Mouse (Mus musculus): ENCODE measurements around the gene Arid2. TPM values are rescaled to one million over a fixed set of nuclear protein-coding genes. Genes with fewer than 3 reads are reported as not detected.

Gene Arid2
- total and polyA plus RNA-seq, 2 experiments from 2014 or later = 11.2 to 38.4 TPM

- DNase-seq (ENCODE audit: low spot score) (peak; percentile 60), ATAC-seq (no peak; the same call in none of the 2 replicates)
- Histone ChIP-seq H3K4me1 (ENCODE audit: insufficient read depth, low read length) (peaks cover 9% of the 10 kb centered on the region; the same call in 1 of the 2 replicates), H3K4me3 (ENCODE audit: low read length) (peak overlapping the region; percentile 95), H3K27me3 (ENCODE audit: insufficient read depth, low read length) (no peaks in the 10 kb centered on the region), H3K36me3 (ENCODE audit: insufficient read depth, low read length) (no peaks in the 10 kb centered on the region), H3K4me2 (ENCODE audit: low read depth, low read length) (peak overlapping the region; percentile 71), H3K27ac (peak overlapping the region; percentile 100), H3K9me3 (ENCODE audit: low read length) (no peaks in the 10 kb centered on the region), H3K9ac (replicated peaks; ENCODE audit: low read length) (peak overlapping the region; percentile 100)
- no peak for TF ChIP-seq CTCF (IDR thresholded peaks at IDR 0.05; ENCODE audit: low read depth)
- WGBS = under 1% methylated on average over 66 of the region's 67 CpGs
Observed at GRCm38 (mm10) chr15:96284711-96285322, 2.5 kb upstream of the Arid2 start.

- under 1% methylated on average over 54 of the region's 64 CpGs for WGBS
Observed at GRCm38 (mm10) chr15:96285323-96286014, 1.8 kb upstream of the Arid2 start.

GRCm38 (mm10) chr15:96286015-96286934, 1.0 kb upstream of the Arid2 start:
- DNase-seq (ENCODE audit: low spot score) (peak; percentile 97), ATAC-seq (peak; percentile 87)
- Histone ChIP-seq H3K4me2 (ENCODE audit: low read depth, low read length) (peak overlapping the region; percentile 71), H3K27me3 (ENCODE audit: insufficient read depth, low read length) (no peaks in the 10 kb centered on the region), H3K36me3 (ENCODE audit: insufficient read depth, low read length) (no peaks in the 10 kb centered on the region), H3K27ac (peak overlapping the region; percentile 100), H3K9me3 (ENCODE audit: low read length) (no peaks in the 10 kb centered on the region), H3K9ac (replicated peaks; ENCODE audit: low read length) (peak overlapping the region; percentile 100), H3K4me3 (ENCODE audit: low read length) (peak overlapping the region; percentile 95), H3K4me1 (ENCODE audit: insufficient read depth, low read length) (peaks cover 7% of the 10 kb centered on the region; the same call in 1 of the 2 replicates)
- peak; percentile 49 for TF ChIP-seq CTCF (IDR thresholded peaks at IDR 0.05; ENCODE audit: low read depth)
- WGBS = under 1% methylated on average over 55 of the region's 72 CpGs

More at GRCm38 (mm10) chr15:96285323-96286014, 1.8 kb upstream of the Arid2 start:
- no peaks in the 10 kb centered on the region for H3K27me3 ChIP-seq (ENCODE audit: insufficient read depth, low read length)
- ATAC-seq (peak; percentile 84), DNase-seq (ENCODE audit: low spot score) (peak; percentile 96)
- H3K27ac ChIP-seq = peak overlapping the region; percentile 100
- no peak for TF ChIP-seq CTCF (IDR thresholded peaks at IDR 0.05; ENCODE audit: low read depth)
- peak overlapping the region; percentile 100 for H3K9ac ChIP-seq (replicated peaks; ENCODE audit: low read length)
- H3K9me3 ChIP-seq (ENCODE audit: low read length) = no peaks in the 10 kb centered on the region
- H3K36me3 ChIP-seq (ENCODE audit: insufficient read depth, low read length) = no peaks in the 10 kb centered on the region
- peak overlapping the region; percentile 71 for H3K4me2 ChIP-seq (ENCODE audit: low read depth, low read length)
- peak overlapping the region; percentile 95 for H3K4me3 ChIP-seq (ENCODE audit: low read length)
- peaks cover 11% of the 10 kb centered on the region; the same call in 1 of the 2 replicates for H3K4me1 ChIP-seq (ENCODE audit: insufficient read depth, low read length)

- H3K4me3 ChIP-seq (ENCODE audit: low read length) = peak overlapping the region; percentile 95
- DNase-seq (ENCODE audit: low spot score) (no peak), ATAC-seq (peak; percentile 63)
- no peaks in the 10 kb centered on the region for H3K36me3 ChIP-seq (ENCODE audit: insufficient read depth, low read length)
- H3K9me3 ChIP-seq (ENCODE audit: low read length) = no peaks in the 10 kb centered on the region
- under 1% methylated on average over 42 of the region's 63 CpGs for WGBS
- 0 out of 2 replicates have a peak, but pooled peaks cover 3% of the 10 kb centered on the region for H3K4me1 ChIP-seq (ENCODE audit: insufficient read depth, low read length)
- peak overlapping the region; percentile 100 for H3K9ac ChIP-seq (replicated peaks; ENCODE audit: low read length)
- TF ChIP-seq CTCF (IDR thresholded peaks at IDR 0.05; ENCODE audit: low read depth) = no peak
- peak overlapping the region; percentile 71 for H3K4me2 ChIP-seq (ENCODE audit: low read depth, low read length)
- H3K27me3 ChIP-seq (ENCODE audit: insufficient read depth, low read length) = no peaks in the 10 kb centered on the region
- peak overlapping the region; percentile 100 for H3K27ac ChIP-seq
Observed at GRCm38 (mm10) chr15:96286935-96287292, 404 bp upstream of the Arid2 start.

- no peaks in the 10 kb centered on the region for H3K9me3 ChIP-seq (ENCODE audit: low read length)
- no peak for TF ChIP-seq CTCF (IDR thresholded peaks at IDR 0.05; ENCODE audit: low read depth)
- no peak for ATAC-seq
Observed at GRCm38 (mm10) chr15:96287976-96288835, 888 bp downstream of the Arid2 start.

More at GRCm38 (mm10) chr15:96287976-96288835, 888 bp downstream of the Arid2 start:
- DNase-seq (ENCODE audit: low spot score) = peak; percentile 67
- Histone ChIP-seq H3K27me3 (ENCODE audit: insufficient read depth, low read length) (no peaks in the 10 kb centered on the region), H3K4me3 (ENCODE audit: low read length) (peak overlapping the region; percentile 95), H3K4me1 (ENCODE audit: insufficient read depth, low read length) (0 out of 2 replicates have a peak, but pooled peaks cover 3% of the 10 kb centered on the region), H3K36me3 (ENCODE audit: insufficient read depth, low read length) (no peaks in the 10 kb centered on the region), H3K27ac (peak overlapping the region; percentile 100), H3K4me2 (ENCODE audit: low read depth, low read length) (peak overlapping the region; percentile 71), H3K9ac (replicated peaks; ENCODE audit: low read length) (peak overlapping the region; percentile 100)
- WGBS = under 1% methylated on average over 78 of the region's 97 CpGs
